Mouse (Mus musculus) limb, embryonic 13.5 days (tissue): ENCODE data around the gene Gm17359. TPM values are rescaled to one million over a fixed set of nuclear protein-coding genes. Genes with fewer than 3 reads are reported as not detected.

Source experiments
- ATAC-seq: fragments of 200-750 bp; cut with Nextera tagmentation; 2 replicates; pipeline ENCODE4 v1.8.0; 2017; ENCODE audit warnings: low read depth, moderate number of reproducible peaks, moderate TSS enrichment; ENCODE audit not compliant: low FRiP score
- H3K27ac ChIP-seq: fragments of 300-500 bp; sonication (generic); 2 replicates; pipeline ENCODE4 v1.5.1; 2015; ENCODE audit warnings: inconsistent platforms, mild to moderate bottlenecking, moderate library complexity
- H3K27me3 ChIP-seq: fragments of 300-500 bp; sonication (generic); 2 replicates; pipeline ENCODE4 v1.6.1; 2015; ENCODE audit warnings: mild to moderate bottlenecking, inconsistent platforms
- H3K36me3 ChIP-seq: fragments of 300-500 bp; sonication (generic); 2 replicates; pipeline ENCODE4 v1.6.1; 2015; ENCODE audit warnings: inconsistent platforms, mild to moderate bottlenecking, moderate library complexity
- H3K4me1 ChIP-seq: fragments of 300-500 bp; sonication (generic); 2 replicates; pipeline ENCODE4 v1.6.1; 2015; ENCODE audit warnings: inconsistent platforms
- H3K4me2 ChIP-seq: fragments of 300-500 bp; sonication (generic); replicated peaks from 2 replicates; pipeline ENCODE4 v1.6.1; 2015; ENCODE audit warnings: inconsistent platforms, mild to moderate bottlenecking, moderate library complexity
- H3K4me3 ChIP-seq: fragments of 300-500 bp; sonication (generic); 2 replicates; pipeline ENCODE4 v1.5.1; 2015; ENCODE audit warnings: moderate library complexity, mild to moderate bottlenecking, inconsistent platforms
- H3K9ac ChIP-seq: fragments of 300-500 bp; sonication (generic); 2 replicates; pipeline ENCODE4 v1.6.1; 2015; ENCODE audit warnings: mild to moderate bottlenecking, inconsistent platforms
- H3K9me3 ChIP-seq: fragments of 300-500 bp; sonication (generic); 2 replicates; pipeline ENCODE4 v1.6.1; 2016; ENCODE audit warnings: inconsistent platforms
- WGBS: fragments of 180-500 bp; shearing (Covaris S2); methylation state at CpG from one replicate; pipeline ENCODE4 v1.1.7; 2015; 5-methylcytosine and 5-hydroxymethylcytosine counted together
- polyA plus RNA-seq: library from polyadenylated mRNA; unstranded; fragments of >200 nt; fragmentation: Nextera tagmentation; extraction: Ambion mirVana; gene quantifications from 2 replicates; pipeline ENCODE4 v1.2.1, GENCODE M21; 2015

The Gm17359 gene
- polyA plus RNA-seq, 1 experiment from 2014 or later: 0.08 TPM

- H3K27me3 ChIP-seq: no peaks in the 10 kb centered on the region
- H3K9ac ChIP-seq: no peak overlapping the region
- H3K36me3 ChIP-seq: peaks cover 33% of the 10 kb centered on the region
- 83% methylated on average over 8 of the region's 8 CpGs for WGBS
- no peaks in the 10 kb centered on the region for H3K4me1 ChIP-seq
- no peak overlapping the region for H3K4me3 ChIP-seq
- H3K4me2 ChIP-seq: no peak overlapping the region
- H3K9me3 ChIP-seq: no peaks in the 10 kb centered on the region
- ATAC-seq: no peak
- H3K27ac ChIP-seq: no peak overlapping the region
Observed at GRCm38 (mm10) chr3:79494028-79494427, 157.6 kb downstream of the Gm17359 start.

DNA sequence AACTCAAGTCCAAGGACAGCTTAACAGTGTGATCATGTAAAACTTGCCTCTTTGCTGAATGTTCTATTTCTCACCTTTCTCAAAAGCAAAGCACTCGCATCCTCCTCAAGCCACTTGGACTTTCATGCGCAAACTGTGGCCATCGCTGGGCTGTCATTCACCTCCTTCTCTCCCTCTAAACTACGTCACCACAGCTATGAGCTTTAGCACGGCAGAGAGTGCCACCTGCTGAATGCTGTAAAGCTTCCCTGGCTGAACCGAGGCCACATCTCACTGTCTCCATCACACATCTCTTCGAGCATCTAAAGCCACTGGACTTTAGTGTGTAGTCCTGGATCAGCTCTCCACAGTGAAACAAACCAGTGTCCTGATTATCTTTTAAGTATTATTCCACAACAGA is 158.7 kb downstream of the Gm17359 start:
- no peak for ATAC-seq
- 86% methylated on average over 7 of the region's 7 CpGs for WGBS
- no peaks in the 10 kb centered on the region for H3K27me3 ChIP-seq
- H3K9ac ChIP-seq: no peak overlapping the region
- H3K9me3 ChIP-seq: no peaks in the 10 kb centered on the region
- peaks cover 39% of the 10 kb centered on the region for H3K36me3 ChIP-seq
- no peak overlapping the region for H3K4me3 ChIP-seq
- H3K4me2 ChIP-seq: no peak overlapping the region
- no peak overlapping the region for H3K27ac ChIP-seq
- H3K4me1 ChIP-seq: no peaks in the 10 kb centered on the region

- Histone ChIP-seq H3K4me2 (no peak overlapping the region), H3K4me3 (no peak overlapping the region), H3K36me3 (peaks cover 43% of the 10 kb centered on the region), H3K27me3 (no peaks in the 10 kb centered on the region), H3K27ac (no peak overlapping the region), H3K4me1 (no peaks in the 10 kb centered on the region), H3K9ac (no peak overlapping the region), H3K9me3 (no peaks in the 10 kb centered on the region)
- WGBS: 47% methylated on average over 6 of the region's 6 CpGs
- no peak for ATAC-seq
Observed at GRCm38 (mm10) chr3:79496668-79497067, 160.2 kb downstream of the Gm17359 start.

DNA sequence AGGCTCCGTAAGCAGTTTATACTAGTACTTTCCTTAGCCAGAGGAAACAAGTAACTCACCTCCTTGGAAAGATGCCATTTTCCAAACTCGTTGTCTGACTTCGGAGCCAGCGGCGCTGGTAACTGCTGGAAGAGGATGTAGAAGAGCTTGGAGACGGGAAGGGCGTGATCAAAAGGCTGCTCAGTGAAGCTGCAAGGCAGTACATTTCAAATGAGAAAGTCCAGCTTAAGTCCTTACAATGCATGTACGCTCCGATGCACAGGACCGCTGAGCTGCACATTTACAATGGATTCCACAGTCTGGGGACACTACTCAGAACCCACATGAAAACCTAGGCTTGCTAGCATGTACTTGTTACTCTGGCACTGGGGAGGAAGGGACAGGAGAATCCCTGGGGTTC is 163.8 kb downstream of the Gm17359 start:
- WGBS: 87% methylated on average over 10 of the region's 10 CpGs
- H3K4me2 ChIP-seq: no peak overlapping the region
- no peak for ATAC-seq

DNA sequence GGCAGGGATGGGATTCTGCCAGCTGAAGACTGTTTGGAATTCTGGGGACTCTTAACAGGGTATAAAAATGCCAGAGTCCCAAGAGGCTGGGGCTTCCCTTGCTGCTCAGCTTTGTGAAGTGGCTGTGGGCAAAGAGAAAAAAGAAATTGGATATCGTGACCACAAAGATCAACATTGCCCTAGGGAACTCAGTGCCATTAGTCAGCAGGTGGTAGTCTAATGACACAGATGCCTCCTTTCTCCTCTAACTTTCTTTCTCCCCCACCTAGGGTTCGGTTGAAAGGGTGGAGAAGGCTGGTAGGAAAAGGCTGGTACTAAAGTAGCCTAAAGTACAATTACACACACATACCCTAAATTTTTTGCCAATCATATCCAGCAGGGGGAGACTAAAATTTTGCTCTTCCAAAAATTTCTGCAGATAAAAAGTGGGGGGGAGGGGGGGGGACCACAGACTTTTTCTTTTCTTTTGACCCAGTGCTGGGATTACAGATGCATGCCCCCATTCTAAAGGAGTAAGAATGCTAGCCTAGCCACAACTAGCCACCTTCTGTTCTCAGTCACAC is 164.8 kb downstream of the Gm17359 start:
- no peak overlapping the region for H3K4me2 ChIP-seq
- no peak overlapping the region for H3K27ac ChIP-seq
- H3K27me3 ChIP-seq: no peaks in the 10 kb centered on the region
- H3K4me1 ChIP-seq: no peaks in the 10 kb centered on the region
- 75% methylated on average over 2 of the region's 2 CpGs for WGBS
- no peaks in the 10 kb centered on the region for H3K9me3 ChIP-seq
- peaks cover 27% of the 10 kb centered on the region for H3K36me3 ChIP-seq
- no peak for ATAC-seq
- no peak overlapping the region for H3K9ac ChIP-seq
- no peak overlapping the region for H3K4me3 ChIP-seq

More for the DNA sequence above, 163.8 kb downstream of the Gm17359 start:
- Histone ChIP-seq H3K36me3 (peaks cover 24% of the 10 kb centered on the region), H3K9ac (no peak overlapping the region), H3K27ac (no peak overlapping the region), H3K4me1 (no peaks in the 10 kb centered on the region), H3K27me3 (no peaks in the 10 kb centered on the region), H3K4me3 (no peak overlapping the region), H3K9me3 (no peaks in the 10 kb centered on the region)

Other genes starting within 250 kb of the Gm17359 start
- 7.0 and 7.1 TPM in 2 replicates for gene Rapgef2, start 50.1 kb upstream of the Gm17359 start, polyA plus RNA-seq
- gene Fnip2, start 231.1 kb downstream of the Gm17359 start, polyA plus RNA-seq: 3.4 and 3.9 TPM in 2 replicates